Mouse (Mus musculus) heart, embryonic 14.5 days (tissue): ENCODE results near the gene Rad51b. TPM values are rescaled to one million over a fixed set of nuclear protein-coding genes. Genes with fewer than 3 reads are reported as not detected.
A peak's percentile ranks its signal among the peaks of the same experiment; 100 is the strongest.

Source experiments
- ATAC-seq: fragments of 200-750 bp; cut with Nextera tagmentation; 2 replicates; pipeline ENCODE4 v1.8.0; 2017; ENCODE audit warnings: low read depth, moderate TSS enrichment; ENCODE audit not compliant: insufficient number of reproducible peaks, insufficient read depth, low FRiP score
- H3K27ac ChIP-seq, 2 experiments: fragments of 200-500 bp in 1 of 2; fragments of 300-500 bp in 1 of 2; sonication (generic) in 1 of 2; replicated peaks in 1 of 2; 2 replicates each; pipeline ENCODE4 v1.5.1; 2012 to 2014; ENCODE audit warnings: low read depth in 2 of 2, low read length in 2 of 2, control low read depth in 1 of 2, mild to moderate bottlenecking in 1 of 2, mixed read lengths in 1 of 2; ENCODE audit not compliant: control insufficient read depth in 1 of 2, insufficient read depth in 1 of 2
- H3K27me3 ChIP-seq: fragments of 300-500 bp; sonication (generic); 2 replicates; pipeline ENCODE4 v1.6.1; 2014; ENCODE audit warnings: mild to moderate bottlenecking, low read length, control low read depth; ENCODE audit not compliant: control insufficient read depth, insufficient read depth
- H3K36me3 ChIP-seq: fragments of 300-500 bp; sonication (generic); 2 replicates; pipeline ENCODE4 v1.6.1; 2014; ENCODE audit warnings: mild to moderate bottlenecking, control low read depth, low read length, mixed read lengths; ENCODE audit not compliant: control insufficient read depth, insufficient read depth
- H3K4me1 ChIP-seq, 2 experiments: fragments of 200-500 bp in 1 of 2; fragments of 300-500 bp in 1 of 2; sonication (generic) in 1 of 2; 2 replicates each; pipeline ENCODE4 v1.6.1; 2012 to 2014; ENCODE audit warnings: low read length in 2 of 2, control low read depth in 1 of 2, mixed read lengths in 1 of 2; ENCODE audit not compliant: control insufficient read depth in 2 of 2, insufficient read depth in 2 of 2
- H3K4me2 ChIP-seq: fragments of 300-500 bp; sonication (generic); 2 replicates; pipeline ENCODE4 v1.6.1; 2014; ENCODE audit warnings: mild to moderate bottlenecking, low read length
- H3K4me3 ChIP-seq, 2 experiments: fragments of 200-500 bp in 1 of 2; fragments of 300-500 bp in 1 of 2; sonication (generic) in 1 of 2; 2 replicates each; pipeline ENCODE4 v1.5.1; 2012 to 2014; ENCODE audit warnings: low read length in 2 of 2, mild to moderate bottlenecking in 2 of 2, control low read depth in 1 of 2, low read depth in 1 of 2, moderate library complexity in 1 of 2; ENCODE audit not compliant: control insufficient read depth in 1 of 2, insufficient read depth in 1 of 2
- H3K9ac ChIP-seq: fragments of 300-500 bp; sonication (generic); 2 replicates; pipeline ENCODE4 v1.6.1; 2014; ENCODE audit warnings: mild to moderate bottlenecking, low read length
- H3K9me3 ChIP-seq: fragments of 300-500 bp; sonication (generic); 2 replicates; pipeline ENCODE4 v1.6.1; 2016; ENCODE audit warnings: low read length, control low read depth; ENCODE audit not compliant: control insufficient read depth
- WGBS: fragments of 180-500 bp; shearing (Covaris S2); extraction: QIAGEN DNeasy Blood & Tissue Kit; methylation state at CpG from one replicate; pipeline ENCODE4 v1.1.7; 2014; 5-methylcytosine and 5-hydroxymethylcytosine counted together
- polyA plus RNA-seq: library from polyadenylated mRNA; unstranded; fragments of >200 nt; fragmentation: Nextera tagmentation; extraction: Ambion mirVana; gene quantifications from 2 replicates; pipeline ENCODE4 v1.2.1, GENCODE M21; 2014

The Rad51b gene
- polyA plus RNA-seq, 1 experiment from 2014 or later, result 4.2 TPM

DNA sequence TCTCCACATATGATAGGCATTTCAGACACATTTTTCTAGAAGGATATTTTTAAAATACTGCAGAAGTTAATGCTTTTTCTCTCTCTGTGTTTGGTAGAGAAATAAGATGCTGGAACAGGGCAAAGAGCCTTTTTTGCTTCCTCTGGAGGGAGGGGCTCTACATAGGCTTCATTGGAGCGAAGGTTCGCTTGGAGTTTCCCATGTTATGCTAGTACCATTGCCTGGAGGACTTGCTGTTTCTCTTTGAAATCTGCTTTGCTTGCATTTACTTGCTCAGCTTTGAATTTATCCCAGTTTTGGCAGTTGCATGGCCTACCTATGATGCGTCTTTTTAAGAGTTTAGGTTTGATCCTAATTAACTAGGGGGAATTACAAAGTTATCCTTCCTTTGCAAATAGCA lies 92.2 kb downstream of the Rad51b start:
- peak overlapping the region; percentile 55 to 89 for H3K27ac ChIP-seq
- H3K4me2 ChIP-seq, result no peak overlapping the region
- no peak overlapping the region for H3K9ac ChIP-seq
- no peaks in the 10 kb centered on the region for H3K36me3 ChIP-seq
- H3K9me3 ChIP-seq, result no peaks in the 10 kb centered on the region
- 93% methylated on average over 3 of the region's 3 CpGs for WGBS
- peaks cover 10 to 33% of the 10 kb centered on the region in 2 experiments for H3K4me1 ChIP-seq
- no peak for ATAC-seq
- no peaks in the 10 kb centered on the region for H3K27me3 ChIP-seq
- no peak overlapping the region for H3K4me3 ChIP-seq

DNA sequence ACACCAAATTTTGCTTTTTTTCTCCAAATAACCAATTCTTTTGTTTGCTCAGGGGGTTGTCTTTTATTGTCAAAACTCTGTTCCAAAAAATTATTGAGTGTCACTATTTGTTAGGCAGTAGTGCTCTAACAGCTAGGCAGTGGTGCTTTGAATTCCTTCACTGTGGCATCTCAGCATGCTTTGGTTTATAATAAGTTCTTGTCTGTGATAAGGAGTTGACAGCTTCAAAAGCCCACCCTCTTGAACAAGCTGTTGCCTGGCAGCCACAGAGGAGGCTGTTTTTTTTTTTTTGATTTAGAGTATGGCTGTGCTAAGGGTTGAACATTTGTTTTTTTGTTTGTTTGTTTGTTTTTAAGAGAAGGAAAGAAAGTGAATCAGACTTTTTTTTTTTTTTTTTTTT lies 92.9 kb downstream of the Rad51b start:
- H3K9ac ChIP-seq, result no peak overlapping the region
- peaks cover 6 to 26% of the 10 kb centered on the region in 2 experiments for H3K4me1 ChIP-seq
- no peak overlapping the region for H3K4me3 ChIP-seq
- peak overlapping the region; percentile 89 for H3K27ac ChIP-seq
- H3K4me2 ChIP-seq, result peak overlapping the region; percentile 18; the same call in 1 of the 2 replicates
- 0 out of 2 replicates have a peak, but pooled peaks have one; percentile 56 for ATAC-seq
- H3K27me3 ChIP-seq, result no peaks in the 10 kb centered on the region
- H3K36me3 ChIP-seq, result no peaks in the 10 kb centered on the region
- no peaks in the 10 kb centered on the region for H3K9me3 ChIP-seq

DNA sequence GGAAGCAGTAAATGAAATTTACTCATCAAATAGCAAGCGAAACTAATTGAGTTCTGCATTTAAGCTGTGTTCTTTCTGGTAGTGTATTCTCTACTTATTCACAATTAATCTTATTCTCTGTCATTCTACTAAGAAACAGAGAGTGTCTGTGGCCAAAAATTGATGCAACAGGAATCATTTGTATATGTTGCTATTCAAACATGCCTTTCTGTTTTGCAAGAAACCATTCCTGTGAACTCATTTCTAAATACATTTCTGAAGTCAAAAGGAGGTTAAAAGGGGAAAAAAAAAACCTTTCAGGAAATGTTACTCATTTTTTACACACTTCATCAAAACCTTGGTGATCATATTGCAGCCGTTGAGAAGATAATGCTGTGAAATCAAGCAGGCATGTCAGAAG lies 96.6 kb downstream of the Rad51b start:
- H3K9ac ChIP-seq, result no peak overlapping the region

DNA sequence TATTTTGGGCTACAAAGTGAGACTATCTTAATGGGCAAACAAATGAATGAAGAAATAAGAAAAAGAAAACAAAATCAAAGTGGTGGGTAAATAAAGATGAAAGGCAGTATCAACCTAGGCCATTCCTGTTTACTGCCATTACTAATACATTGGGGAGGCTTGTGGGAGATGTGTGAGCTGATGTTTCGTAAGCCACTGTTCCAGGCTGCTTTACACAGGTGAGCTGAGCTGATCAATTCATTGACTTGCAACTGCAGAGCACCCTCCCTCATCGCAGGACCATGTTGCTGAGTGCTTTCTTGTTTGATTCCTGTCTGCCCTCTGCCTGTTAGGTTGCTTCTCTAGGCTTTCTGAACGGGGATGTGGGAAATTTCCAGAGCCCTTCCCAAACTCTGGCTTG lies 106.9 kb downstream of the Rad51b start:
- Histone ChIP-seq H3K27ac (no peak overlapping the region), H3K27me3 (no peaks in the 10 kb centered on the region), H3K9me3 (no peaks in the 10 kb centered on the region), H3K4me2 (no peak overlapping the region), H3K36me3 (no peaks in the 10 kb centered on the region), H3K4me1 (0 out of 4 replicates have a peak, but pooled peaks cover 0 to 8% of the 10 kb centered on the region in 2 experiments), H3K4me3 (no peak overlapping the region), H3K9ac (no peak overlapping the region)
- ATAC-seq, result no peak
- WGBS, result 72% methylated on average over 3 of the region's 3 CpGs

More for the DNA sequence above, 96.6 kb downstream of the Rad51b start:
- 83% methylated on average over 2 of the region's 2 CpGs for WGBS
- Histone ChIP-seq H3K4me3 (no peak overlapping the region), H3K4me2 (no peak overlapping the region), H3K27ac (no peak overlapping the region), H3K9me3 (no peaks in the 10 kb centered on the region), H3K27me3 (no peaks in the 10 kb centered on the region), H3K4me1 (peaks cover 4 to 17% of the 10 kb centered on the region in 2 experiments), H3K36me3 (no peaks in the 10 kb centered on the region)
- no peak for ATAC-seq

DNA sequence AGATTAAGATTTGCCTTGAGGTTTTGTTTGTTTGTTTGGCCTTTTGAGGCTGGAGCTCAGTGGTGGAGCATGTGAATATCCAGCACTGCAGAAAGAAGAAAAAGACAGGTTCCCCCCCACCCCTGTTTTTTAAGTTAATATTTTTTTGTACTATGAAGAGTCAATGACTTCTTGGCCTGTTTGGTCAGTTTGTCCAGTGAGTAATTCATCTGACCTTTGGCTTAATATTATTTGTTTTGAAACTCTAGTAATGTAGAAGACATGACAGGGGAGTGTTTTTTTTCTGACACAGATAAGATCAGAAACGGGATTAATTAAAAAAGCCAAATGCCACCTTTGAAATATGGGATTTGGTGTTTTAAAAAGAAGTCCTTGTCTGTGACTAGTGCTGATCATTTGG lies 107.4 kb downstream of the Rad51b start:
- Histone ChIP-seq H3K4me3 (no peak overlapping the region), H3K36me3 (no peaks in the 10 kb centered on the region), H3K9ac (no peak overlapping the region), H3K27me3 (no peaks in the 10 kb centered on the region), H3K9me3 (no peaks in the 10 kb centered on the region), H3K4me1 (0 out of 4 replicates have a peak, but pooled peaks cover 0 to 8% of the 10 kb centered on the region in 2 experiments), H3K4me2 (no peak overlapping the region), H3K27ac (no peak overlapping the region)
- WGBS, result 51% methylated on average over 1 of the region's 1 CpGs
- ATAC-seq, result no peak

DNA sequence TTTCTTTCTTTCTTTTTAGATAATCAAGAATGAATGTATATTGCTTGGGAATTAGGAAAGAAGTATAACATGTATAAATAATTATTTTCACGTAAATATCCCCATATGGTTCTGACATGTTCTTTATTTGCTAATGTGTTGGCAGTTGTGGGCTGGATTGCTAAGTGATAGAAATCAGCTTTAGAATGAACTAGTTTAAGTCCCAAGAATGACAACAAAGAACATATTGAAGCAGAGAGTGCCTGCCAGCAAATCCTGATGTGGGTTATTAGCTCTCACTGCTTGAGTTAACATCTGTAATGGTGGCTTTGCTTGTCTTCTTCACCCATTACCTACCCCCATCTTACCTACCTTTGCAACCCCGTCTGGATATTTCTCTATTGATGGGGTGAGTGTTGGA lies 111.6 kb downstream of the Rad51b start:
- H3K4me2 ChIP-seq, result no peak overlapping the region
- 0 out of 4 replicates have a peak, but pooled peaks cover 0 to 8% of the 10 kb centered on the region in 2 experiments for H3K4me1 ChIP-seq
- H3K27me3 ChIP-seq, result no peaks in the 10 kb centered on the region
- H3K27ac ChIP-seq, result no peak overlapping the region
- H3K36me3 ChIP-seq, result no peaks in the 10 kb centered on the region
- 82% methylated on average over 2 of the region's 2 CpGs for WGBS
- H3K4me3 ChIP-seq, result no peak overlapping the region
- ATAC-seq, result no peak
- H3K9me3 ChIP-seq, result no peaks in the 10 kb centered on the region
- H3K9ac ChIP-seq, result no peak overlapping the region

DNA sequence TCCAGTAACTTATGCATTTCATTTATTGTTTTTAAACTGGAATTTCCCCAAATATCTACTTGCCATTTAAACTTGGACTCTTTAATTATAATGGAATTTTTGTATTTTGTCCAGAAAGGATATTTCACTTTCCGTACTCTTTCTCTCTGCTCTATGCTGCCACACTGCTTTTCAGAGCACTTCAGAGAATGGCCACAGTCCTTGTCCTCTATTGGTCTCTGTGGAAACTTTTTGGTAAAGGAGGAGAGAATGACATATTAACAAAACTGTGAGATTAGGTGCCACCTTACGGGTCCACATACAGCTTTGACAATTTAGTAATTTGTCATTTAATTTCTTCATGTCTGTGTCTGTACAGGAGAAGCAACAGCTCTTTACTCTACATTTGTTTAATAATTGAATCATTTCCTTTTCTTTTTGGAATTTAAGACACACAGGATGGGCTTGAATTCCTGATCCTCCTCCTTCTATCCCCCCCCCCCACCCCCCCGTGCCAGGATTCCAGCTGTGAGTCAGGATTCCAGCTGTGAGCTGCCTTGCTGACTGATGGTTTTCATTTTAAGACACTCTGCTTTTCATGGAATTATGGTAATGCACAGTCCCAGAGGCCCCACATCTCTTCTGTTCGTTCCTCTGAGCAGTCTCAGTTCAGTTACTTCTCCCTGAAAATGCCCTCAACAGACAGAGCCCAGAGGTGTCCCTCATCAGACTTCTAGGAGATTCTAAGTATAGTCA lies 112.2 kb downstream of the Rad51b start:
- H3K9me3 ChIP-seq, result no peaks in the 10 kb centered on the region
- no peak for ATAC-seq
- H3K27ac ChIP-seq, result no peak overlapping the region
- H3K9ac ChIP-seq, result no peak overlapping the region
- H3K4me2 ChIP-seq, result no peak overlapping the region
- no peaks in the 10 kb centered on the region for H3K27me3 ChIP-seq
- 0 out of 4 replicates have a peak, but pooled peaks cover 0 to 8% of the 10 kb centered on the region in 2 experiments for H3K4me1 ChIP-seq
- no peak overlapping the region for H3K4me3 ChIP-seq
- WGBS, result 69% methylated on average over 4 of the region's 4 CpGs
- H3K36me3 ChIP-seq, result no peaks in the 10 kb centered on the region
